Mouse (Mus musculus) heart, adult 11 months (tissue): ENCODE measurements around the gene Gm49673.
"Not testable (repeated sequence)": the region's sequence is repeated elsewhere in the genome, so short reads cannot be mapped to it uniquely, and the experiment has no call there.

ENCODE experiments used
- DNase-seq: peaks from one replicate; pipeline ENCODE4 v3.0.0; 2022

The Gm49673 gene

GRCm38 (mm10) chr17:8147439-8148316 is at the start of gene Gm49673, which contains the start of gene Rnaset2a:
Gene Gm49673, minus strand, starts transcription at chr17:8147788.
Gene Rnaset2a, minus strand, starts transcription at chr17:8148097.
- peak; percentile 97 for DNase-seq

- peak; percentile 91 for DNase-seq
Observed at GRCm38 (mm10) chr17:8195685-8196376, 48.2 kb upstream of the Gm49673 start.

- no peak for DNase-seq
Observed at GRCm38 (mm10) chr17:8193678-8194077, 46.1 kb upstream of the Gm49673 start.

- DNase-seq = peak; percentile 81
Observed at GRCm38 (mm10) chr17:8184217-8184616, 36.6 kb upstream of the Gm49673 start.

GRCm38 (mm10) chr17:8183815-8184214 is 36.2 kb upstream of the Gm49673 start:
- peak; percentile 89 for DNase-seq

GRCm38 (mm10) chr17:8177090-8177489 is 29.5 kb upstream of the Gm49673 start:
- no peak for DNase-seq

GRCm38 (mm10) chr17:8171081-8171480 is 23.5 kb upstream of the Gm49673 start:
- DNase-seq = no peak

GRCm38 (mm10) chr17:8170331-8170730 is 22.7 kb upstream of the Gm49673 start:
- no peak for DNase-seq

- peak; percentile 95 for DNase-seq
Observed at GRCm38 (mm10) chr17:8167436-8167835, 19.8 kb upstream of the Gm49673 start.

- DNase-seq = not testable (repeated sequence)
Observed at GRCm38 (mm10) chr17:8166454-8166853, 18.9 kb upstream of the Gm49673 start.

GRCm38 (mm10) chr17:8165977-8166376 is 18.4 kb upstream of the Gm49673 start:
- not testable (repeated sequence) for DNase-seq

- DNase-seq = peak; percentile 96
Observed at GRCm38 (mm10) chr17:8165608-8165945, 18.0 kb upstream of the Gm49673 start.

- peak; percentile 98 for DNase-seq
Observed at GRCm38 (mm10) chr17:8164701-8165607, 17.4 kb upstream of the Gm49673 start, which contains the start of gene Fgfr1op. Gene Fgfr1op, plus strand, starts transcription at chr17:8165501.

GRCm38 (mm10) chr17:8160969-8161368 is 13.4 kb upstream of the Gm49673 start:
- DNase-seq = not testable (repeated sequence)

- peak; percentile 90 for DNase-seq
Observed at GRCm38 (mm10) chr17:8158627-8159026, 11.0 kb upstream of the Gm49673 start.

GRCm38 (mm10) chr17:8155982-8156381 is 8.4 kb upstream of the Gm49673 start:
- not testable (repeated sequence) for DNase-seq

- not testable (repeated sequence) for DNase-seq
Observed at GRCm38 (mm10) chr17:8155010-8155409, 7.4 kb upstream of the Gm49673 start.

GRCm38 (mm10) chr17:8146931-8147330 is 657 bp downstream of the Gm49673 start:
- not testable (repeated sequence) for DNase-seq

- DNase-seq = peak; percentile 97
Observed at GRCm38 (mm10) chr17:8143802-8144673, 3.5 kb downstream of the Gm49673 start.

GRCm38 (mm10) chr17:8140210-8140609 is 7.4 kb downstream of the Gm49673 start:
- DNase-seq = peak; percentile 95

GRCm38 (mm10) chr17:8138116-8138515 is 9.5 kb downstream of the Gm49673 start:
- peak; percentile 88 for DNase-seq

GRCm38 (mm10) chr17:8130849-8131248 is 16.7 kb downstream of the Gm49673 start:
- not testable (repeated sequence) for DNase-seq
